Mouse (Mus musculus): ENCODE measurements around the gene Rnf20.

The Rnf20 gene

DNA sequence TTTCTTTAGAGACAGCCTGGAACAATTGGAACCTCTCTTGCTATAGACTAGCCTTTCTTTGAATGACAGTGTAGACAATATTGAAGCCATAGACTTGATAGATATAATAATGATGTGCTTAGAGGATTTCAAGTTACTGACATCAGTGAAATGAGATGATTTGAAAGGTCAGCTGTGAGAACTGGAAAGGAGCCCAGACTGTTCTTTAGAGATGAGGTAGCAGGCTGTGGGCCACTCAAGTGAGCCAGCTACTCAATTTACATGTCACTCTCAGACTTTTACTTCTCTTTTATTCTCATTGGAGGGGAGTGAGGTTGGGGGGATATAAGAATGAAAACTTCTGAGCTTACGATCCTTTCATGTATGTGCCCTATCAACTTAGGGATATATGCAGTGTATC lies 27.6 kb downstream of the Rnf20 start:
- peak; percentile 31 for DNase-seq (ENCODE audit: low read depth, low spot score)

DNA sequence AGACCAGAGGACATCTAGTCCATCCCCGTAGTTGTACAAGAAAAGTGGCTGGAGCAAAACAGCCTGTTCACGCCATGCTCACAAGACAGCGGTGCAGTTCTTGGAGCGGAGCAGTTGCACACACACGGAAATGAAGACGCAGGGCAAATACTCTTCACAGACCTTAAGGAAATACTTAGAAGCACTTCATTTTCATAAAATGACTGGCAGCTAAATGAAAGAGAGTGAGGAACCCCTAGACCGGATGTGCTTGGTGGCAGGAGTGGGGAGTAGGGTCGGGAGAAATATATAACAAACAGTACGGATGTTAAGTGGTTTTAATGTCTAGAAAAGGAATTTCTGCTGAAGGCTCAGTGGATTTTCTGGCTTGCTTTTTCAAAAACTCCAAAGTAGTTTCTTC lies 29.9 kb downstream of the Rnf20 start:
- DNase-seq (ENCODE audit: low read depth, low spot score): no peak

DNA sequence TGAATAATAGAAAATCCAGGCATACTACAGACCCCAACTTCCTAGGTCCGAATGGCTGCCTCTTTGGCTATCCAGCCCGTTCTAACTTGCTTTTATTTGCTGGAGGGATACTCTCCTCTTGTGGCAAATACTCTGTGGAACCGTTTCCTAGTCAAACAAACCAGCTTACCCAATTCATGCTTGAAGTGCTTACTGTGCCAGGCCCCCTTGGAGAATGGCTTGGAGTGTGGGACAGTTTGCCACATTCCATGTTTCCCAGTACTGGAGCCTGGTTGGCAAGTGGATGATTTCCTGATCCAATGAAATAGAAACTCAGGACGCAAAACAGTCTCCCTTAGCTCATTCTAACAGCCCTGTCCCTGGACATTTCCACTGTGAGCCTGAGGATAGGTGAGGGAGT lies 30.4 kb downstream of the Rnf20 start:
- no peak for DNase-seq (ENCODE audit: low read depth, low spot score)

DNA sequence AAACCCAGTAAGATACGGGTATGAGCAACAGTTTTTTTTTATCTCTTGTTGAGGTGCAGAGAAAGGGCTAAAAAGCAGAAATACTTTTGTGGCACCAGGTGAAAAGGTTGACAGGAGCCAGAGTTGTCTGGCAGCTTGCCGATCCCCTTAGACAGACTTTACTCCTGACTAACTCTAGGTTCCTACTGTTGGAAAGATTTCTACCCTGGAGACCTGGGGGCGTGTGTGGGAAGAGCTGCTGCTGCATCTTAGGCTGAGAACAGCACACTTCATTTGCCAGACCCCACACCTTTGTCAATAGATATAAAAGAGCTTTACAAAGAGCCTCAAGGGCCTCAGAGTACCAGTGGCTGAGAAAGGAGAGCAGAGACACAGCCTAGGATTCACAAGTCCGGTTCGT lies 33.0 kb downstream of the Rnf20 start:
- peak; percentile 56 for DNase-seq (ENCODE audit: low read depth, low spot score)

DNA sequence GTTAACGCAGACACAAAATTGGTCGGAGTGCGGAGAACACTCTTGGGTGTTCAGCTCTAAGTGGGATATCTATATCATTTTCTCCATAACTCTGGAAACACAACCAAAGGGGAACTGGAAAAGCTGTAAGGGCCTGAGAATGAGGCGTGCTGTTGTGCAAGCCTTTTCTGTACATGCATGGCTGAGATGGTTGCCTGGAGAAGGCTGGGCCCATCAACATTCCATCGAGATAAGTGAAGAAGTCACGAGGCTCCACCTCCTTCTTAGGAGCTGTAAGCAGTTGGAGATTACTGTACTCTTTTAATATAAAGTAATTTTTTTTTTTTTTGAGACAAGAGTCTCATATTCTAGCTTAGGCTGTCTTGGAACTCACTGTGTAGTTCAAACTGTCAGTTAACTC lies 44.3 kb downstream of the Rnf20 start:
- DNase-seq (ENCODE audit: low read depth, low spot score): no peak

DNA sequence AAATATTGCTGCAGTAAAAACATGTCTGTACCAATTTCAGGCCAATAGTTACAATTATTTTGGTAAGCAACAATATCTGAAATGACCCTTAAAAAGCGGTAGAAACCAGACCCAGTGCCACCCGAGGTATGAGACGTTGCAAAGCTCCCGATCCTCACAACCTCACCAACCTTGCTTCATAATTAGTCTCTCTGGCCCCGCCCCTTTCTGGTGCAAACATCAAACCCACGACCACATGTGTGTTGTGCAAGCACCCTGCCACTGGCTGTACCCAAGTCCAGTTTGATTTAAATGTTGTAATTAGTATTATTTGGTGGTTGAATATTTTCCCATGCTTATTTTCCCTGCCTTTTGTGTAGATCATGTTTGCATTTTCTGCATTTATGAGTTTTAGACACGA lies 45.0 kb downstream of the Rnf20 start:
- no peak for DNase-seq (ENCODE audit: low read depth, low spot score)

DNA sequence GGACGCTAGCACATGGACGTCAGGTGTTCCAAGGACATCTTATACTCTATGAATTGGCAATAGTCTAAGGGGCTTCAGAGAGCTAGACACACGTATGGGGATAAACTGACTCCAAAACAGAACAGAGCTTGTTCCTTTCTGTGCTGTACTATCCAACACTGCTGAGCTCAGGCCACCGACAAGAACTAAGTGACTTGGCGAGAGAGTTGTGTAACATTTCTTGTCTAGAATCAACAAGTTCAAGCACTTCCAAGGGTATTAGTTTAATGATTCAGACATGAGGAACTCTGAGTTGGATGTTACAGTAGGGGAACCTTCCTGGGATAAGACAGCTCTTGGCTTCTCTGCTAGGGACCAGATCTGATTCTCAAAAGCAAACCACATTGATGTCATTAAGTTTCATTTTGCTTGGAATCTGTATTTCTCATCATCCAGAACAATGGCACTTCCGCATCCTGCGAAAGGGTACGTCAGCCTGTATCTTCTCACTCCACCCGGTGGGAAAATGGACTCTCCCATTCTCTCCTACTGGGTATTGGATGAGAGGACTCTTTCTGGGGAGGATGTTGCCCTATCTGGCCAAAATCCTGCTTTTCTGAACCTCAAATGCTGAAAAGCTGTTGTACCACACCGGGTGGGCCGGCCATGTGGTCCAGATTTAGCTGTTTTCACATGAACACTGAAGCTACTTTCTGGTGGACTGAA lies 48.5 kb downstream of the Rnf20 start:
- no peak for DNase-seq (ENCODE audit: low read depth, low spot score)

DNA sequence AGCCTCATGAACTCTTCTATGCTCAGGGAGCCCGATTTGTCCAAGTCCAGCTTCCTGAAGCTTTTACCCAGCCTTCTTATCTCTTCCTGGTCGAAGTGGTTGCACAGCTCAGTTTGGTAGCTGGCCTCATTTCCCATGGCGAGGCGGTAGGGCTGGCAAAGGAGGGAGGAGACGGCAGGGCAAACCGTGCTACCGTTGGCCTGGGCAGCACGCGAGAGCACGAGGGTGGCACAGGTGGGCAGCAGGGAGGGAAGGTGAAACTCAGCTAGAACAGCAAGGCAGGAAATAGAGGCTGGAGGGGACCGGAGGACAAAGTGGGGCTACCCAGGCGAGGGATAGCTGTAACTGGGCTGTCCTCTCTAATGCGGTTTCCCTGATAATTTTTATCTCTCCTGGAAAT lies 50.0 kb downstream of the Rnf20 start, which contains the start of gene Ppp3r2:
TSS of gene Ppp3r2 (minus strand) at position 213 of the 400 bp plus-strand sequence.
- DNase-seq (ENCODE audit: low read depth, low spot score): no peak

DNA sequence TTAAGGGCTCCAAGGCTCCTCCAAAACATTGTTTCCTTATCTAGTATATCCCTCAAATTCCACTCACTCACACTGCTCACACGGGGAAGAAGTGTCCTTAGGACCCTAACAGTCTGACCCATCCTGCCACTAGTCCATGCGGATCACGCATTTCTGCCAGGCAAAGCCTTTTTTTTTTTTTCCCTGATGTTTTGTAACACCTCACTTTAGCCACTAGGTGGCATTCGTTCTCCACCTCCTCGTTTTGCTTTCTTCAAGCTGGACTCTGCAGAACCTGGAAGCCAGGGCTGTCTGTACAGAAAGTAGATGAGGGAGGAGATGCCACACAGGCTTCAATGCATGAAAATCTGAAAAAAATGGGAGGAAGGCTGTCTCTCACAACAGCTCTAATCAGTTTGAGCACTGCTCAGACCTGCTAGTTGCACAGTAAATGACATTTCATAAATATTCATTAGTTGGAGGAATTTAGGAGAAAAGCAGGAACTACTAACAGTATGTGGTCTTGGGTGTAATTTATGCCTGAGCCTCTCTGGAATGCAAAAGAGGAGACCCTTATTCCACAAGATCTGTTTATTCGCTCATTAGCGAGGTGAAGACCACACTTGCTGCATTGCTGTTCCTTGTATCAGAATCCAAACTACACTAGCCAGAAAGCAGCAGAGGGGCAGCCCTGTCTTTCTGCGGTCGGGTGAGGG lies 56.9 kb downstream of the Rnf20 start:
- peak; percentile 89 for DNase-seq (ENCODE audit: low read depth, low spot score)

DNA sequence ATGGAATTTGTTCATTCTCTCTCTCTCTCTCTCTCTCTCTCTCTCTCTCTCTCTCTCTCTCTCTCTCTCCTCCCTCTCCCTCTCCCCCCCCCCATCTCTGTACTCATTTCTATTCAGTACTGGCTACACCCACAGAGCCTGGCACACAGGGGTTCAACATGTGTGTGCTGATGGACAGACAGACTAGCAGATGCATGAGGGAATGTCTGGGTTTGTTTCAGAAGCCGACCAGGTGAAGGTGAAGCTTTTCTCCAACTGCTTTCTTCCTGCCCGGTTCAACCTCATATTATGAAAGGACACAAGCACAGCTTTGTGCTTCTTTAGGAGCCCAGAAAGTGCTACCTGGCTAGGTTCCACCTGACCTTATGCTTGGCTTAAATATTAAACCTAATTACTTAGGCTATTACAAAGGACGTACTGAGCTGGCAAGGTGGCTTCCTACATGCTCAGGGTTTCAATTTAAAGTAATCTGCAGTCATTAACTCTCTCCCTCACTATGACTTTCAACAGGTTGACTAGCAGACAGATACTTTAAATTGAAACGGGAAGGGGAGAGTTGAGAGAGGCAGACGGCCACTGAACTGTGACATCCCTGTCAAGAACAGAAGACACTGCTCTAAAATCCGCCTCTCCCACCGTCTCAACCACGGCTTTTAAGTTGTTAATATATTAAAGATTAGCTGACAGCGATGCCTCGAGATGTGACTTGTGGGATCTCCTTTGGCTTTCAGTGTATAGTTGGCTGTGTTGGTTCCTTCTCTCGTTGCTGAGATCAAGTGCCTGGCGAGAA lies 59.8 kb downstream of the Rnf20 start:
- no peak for DNase-seq (ENCODE audit: low read depth, low spot score)
